Comparison of ENCODE assay signal across 45 mouse cellular contexts in genomic region chr11:67640299-67640698, GRCm38 (mm10). TPM values are rescaled to one million over a fixed set of nuclear protein-coding genes. Genes with fewer than 3 reads are reported as not detected.
"Had no signal": no experiment of that assay in that cellular context is flagged by ENCODE, and none has a peak within 500 bp of the region (broad histone marks: within the 10 kb centered on the region; RNA-seq: fewer than 3 reads in every experiment).

No protein-coding gene starts in this region.

- H3K4me3 ChIP-seq: heart, embryonic 10.5 days; heart, embryonic 12.5 days; heart, embryonic 13.5 days; heart, embryonic 15.5 days; hindbrain, embryonic 10.5 days; hindbrain, embryonic 12.5 days; hindbrain, embryonic 13.5 days; hindbrain, embryonic 15.5 days; intestine, embryonic 15.5 days; kidney, embryonic 15.5 days; layer of hippocampus, adult 2 months; left cerebral cortex, adult 2 months had no signal

- H3K27me3 ChIP-seq: heart, embryonic 12.5 days; heart, embryonic 13.5 days; heart, embryonic 15.5 days; hindbrain, embryonic 12.5 days; hindbrain, embryonic 13.5 days; hindbrain, embryonic 15.5 days; intestine, embryonic 15.5 days; kidney, embryonic 15.5 days had no signal

- H3K36me3 ChIP-seq: heart, embryonic 10.5 days; heart, embryonic 12.5 days; heart, embryonic 13.5 days; heart, embryonic 15.5 days; hindbrain, embryonic 10.5 days; hindbrain, embryonic 12.5 days; hindbrain, embryonic 13.5 days; hindbrain, embryonic 15.5 days; intestine, embryonic 15.5 days; kidney, embryonic 15.5 days had no signal

- H3K27ac ChIP-seq: heart, embryonic 10.5 days; heart, embryonic 13.5 days; heart, embryonic 15.5 days; hindbrain, embryonic 10.5 days; hindbrain, embryonic 12.5 days; hindbrain, embryonic 13.5 days; hindbrain, embryonic 14.5 days; hindbrain, embryonic 15.5 days; hindbrain, postnatal 0 days; intestine, embryonic 15.5 days; kidney, embryonic 15.5 days; kidney, postnatal 0 days; layer of hippocampus, adult 2 months; left cerebral cortex, adult 2 months had no signal

- H3K9ac ChIP-seq: heart, embryonic 12.5 days; heart, embryonic 13.5 days; heart, embryonic 15.5 days; hindbrain, embryonic 12.5 days; hindbrain, embryonic 13.5 days; hindbrain, embryonic 14.5 days; hindbrain, embryonic 15.5 days; intestine, embryonic 15.5 days; kidney, embryonic 15.5 days had no signal

- H3K9me3 ChIP-seq: heart, embryonic 10.5 days; heart, embryonic 12.5 days; heart, embryonic 13.5 days; heart, embryonic 15.5 days; hindbrain, embryonic 10.5 days; hindbrain, embryonic 12.5 days; hindbrain, embryonic 13.5 days; hindbrain, embryonic 15.5 days; intestine, embryonic 15.5 days; kidney, embryonic 15.5 days had no signal

- H3K4me2 ChIP-seq: heart, embryonic 11.5 days; heart, embryonic 12.5 days; heart, embryonic 13.5 days; heart, embryonic 15.5 days; hindbrain, embryonic 12.5 days; hindbrain, embryonic 13.5 days; hindbrain, embryonic 14.5 days; hindbrain, embryonic 15.5 days; intestine, embryonic 15.5 days; kidney, embryonic 15.5 days had no signal

- DNase-seq: heart, postnatal 10 days; heart, postnatal 14 days; heart, postnatal 36 days; heart, postnatal 4 days; kidney, adult 11 months; kidney, adult 18-20 months; kidney, adult 2 months; kidney, adult 8-10 months; kidney, adult 9 months; kidney, postnatal 10 days; kidney, postnatal 14 days; kidney, postnatal 25 days; kidney, postnatal 36 days; kidney, postnatal 4 days; layer of hippocampus, adult 9-11 months; layer of hippocampus, postnatal 36 days had no signal

- H3K4me1 ChIP-seq: hindbrain, embryonic 12.5 days; intestine, embryonic 15.5 days had no signal

RNA-seq across cellular contexts. Expression of gene Rcvrn, which starts 54.8 kb away (rescaled TPM):
- total RNA-seq: heart, postnatal 10 days; heart, postnatal 14 days; heart, postnatal 36 days; hematopoietic stem cell, adult 5-6 weeks; hindbrain, postnatal 0 days had no signal
- polyA plus RNA-seq: heart, embryonic 10.5 days; heart, embryonic 11.5 days; heart, embryonic 12.5 days; heart, embryonic 13.5 days; heart, embryonic 14.5 days; heart, embryonic 15.5 days; heart, embryonic 16.5 days; heart, postnatal 0 days; hindbrain, embryonic 10.5 days; hindbrain, embryonic 11.5 days; hindbrain, embryonic 12.5 days; hindbrain, embryonic 13.5 days; hindbrain, embryonic 14.5 days; hindbrain, embryonic 15.5 days; hindbrain, embryonic 16.5 days; hindbrain, postnatal 0 days; inflammation-experienced regulatory T-cells, adult 6 months; intestine, embryonic 14.5 days; intestine, embryonic 15.5 days; intestine, embryonic 16.5 days; intestine, postnatal 0 days; kidney, embryonic 14.5 days; kidney, embryonic 15.5 days; kidney, embryonic 16.5 days; kidney, postnatal 0 days; large intestine, adult 2 months had no signal
